Mouse (Mus musculus): ENCODE measurements around the gene Tekt4.

Tekt4 gene

GRCm38 (mm10) chr17:25480820-25481219 is 26.4 kb downstream of the Tekt4 start:
- DNase-seq: no peak

GRCm38 (mm10) chr17:25482092-25482491 is 27.7 kb downstream of the Tekt4 start:
- no peak for DNase-seq

GRCm38 (mm10) chr17:25497013-25497412 is 42.6 kb downstream of the Tekt4 start, which contains the start of gene Sstr5:
TSS of gene Sstr5 (minus strand) at chr17:25497288.
- no peak for DNase-seq

- DNase-seq: no peak
These were observed 48.2 kb downstream of the Tekt4 start for GRCm38 (mm10) chr17:25502599-25502998.

GRCm38 (mm10) chr17:25507799-25508198 is 53.4 kb downstream of the Tekt4 start:
- DNase-seq: peak; percentile 38

- DNase-seq: peak; percentile 21
These were observed 54.6 kb downstream of the Tekt4 start for GRCm38 (mm10) chr17:25508860-25509577.

GRCm38 (mm10) chr17:25510074-25510830 is 55.8 kb downstream of the Tekt4 start:
- no peak for DNase-seq

- DNase-seq: no peak
These were observed 57.5 kb downstream of the Tekt4 start for GRCm38 (mm10) chr17:25511876-25512275.

GRCm38 (mm10) chr17:25514055-25514454 is 59.6 kb downstream of the Tekt4 start:
- DNase-seq: no peak

GRCm38 (mm10) chr17:25516315-25516714 is 61.9 kb downstream of the Tekt4 start:
- no peak for DNase-seq

- DNase-seq: no peak
These were observed 63.7 kb downstream of the Tekt4 start for GRCm38 (mm10) chr17:25518144-25518543.

GRCm38 (mm10) chr17:25519511-25519910 is 65.1 kb downstream of the Tekt4 start:
- DNase-seq: no peak

GRCm38 (mm10) chr17:25520492-25520891 is 66.1 kb downstream of the Tekt4 start:
- no peak for DNase-seq

GRCm38 (mm10) chr17:25522080-25522479 is 67.7 kb downstream of the Tekt4 start:
- no peak for DNase-seq
